Mouse (Mus musculus): ENCODE results near the gene Srgn. TPM values are rescaled to one million over a fixed set of nuclear protein-coding genes. Genes with fewer than 3 reads are reported as not detected.
"Not testable (repeated sequence)": the region's sequence is repeated elsewhere in the genome, so short reads cannot be mapped to it uniquely, and the experiment has no call there.

The Srgn gene
- polyA plus RNA-seq, 1 experiment from 2014 or later: 4.3 TPM

- 66% methylated on average over 11 of the region's 11 CpGs for WGBS
- H3K9me3 ChIP-seq (ENCODE audit: control insufficient read depth, low read length); H3K4me1 ChIP-seq (ENCODE audit: control insufficient read depth, insufficient read depth, low read length); H3K27me3 ChIP-seq (ENCODE audit: control insufficient read depth, insufficient read depth, low read length); H3K27ac ChIP-seq (replicated peaks; ENCODE audit: low read depth, low read length); H3K9ac ChIP-seq (ENCODE audit: low read length); ATAC-seq (ENCODE audit: insufficient number of reproducible peaks, low FRiP score, low TSS enrichment, low read depth); DNase-seq (ENCODE audit: low spot score); H3K36me3 ChIP-seq (ENCODE audit: control insufficient read depth, insufficient read depth, low read length); H3K4me2 ChIP-seq (ENCODE audit: low read depth, severe bottlenecking); H3K4me3 ChIP-seq (ENCODE audit: low read depth, low read length): not testable (repeated sequence)
These were observed 75.2 kb downstream of the Srgn start for GRCm38 (mm10) chr10:62452001-62452400.

- 37% methylated on average over 18 of the region's 18 CpGs for WGBS
- H3K9ac ChIP-seq (ENCODE audit: low read length): peak overlapping the region; percentile 94
These were observed 77.0 kb downstream of the Srgn start for GRCm38 (mm10) chr10:62450280-62450640.

GRCm38 (mm10) chr10:62449364-62450279 lies 77.6 kb downstream of the Srgn start, which contains the start of the genes 4930507D05Rik and Supv3l1:
TSS of gene 4930507D05Rik (plus strand) at chr10:62449489.
TSS of gene Supv3l1 (minus strand) at chr10:62449738.
- Histone ChIP-seq H3K4me1 (ENCODE audit: control insufficient read depth, insufficient read depth, low read length) (peaks cover 5% of the 10 kb centered on the region), H3K27me3 (ENCODE audit: control insufficient read depth, insufficient read depth, low read length) (no peaks in the 10 kb centered on the region), H3K36me3 (ENCODE audit: control insufficient read depth, insufficient read depth, low read length) (peaks cover 6% of the 10 kb centered on the region), H3K9ac (ENCODE audit: low read length) (peak within 1 kb of the TSS; percentile 94), H3K4me3 (ENCODE audit: low read depth, low read length) (peak within 1 kb of the TSS; percentile 99), H3K9me3 (ENCODE audit: control insufficient read depth, low read length) (no peaks in the 10 kb centered on the region), H3K4me2 (ENCODE audit: low read depth, severe bottlenecking) (peak within 1 kb of the TSS; percentile 69), H3K27ac (replicated peaks; ENCODE audit: low read depth, low read length) (0 out of 2 replicates have a peak within 1 kb of the TSS, but pooled peaks have one; percentile 52)
- under 1% methylated on average over 73 of the region's 73 CpGs for WGBS
- ATAC-seq (ENCODE audit: insufficient number of reproducible peaks, low FRiP score, low TSS enrichment, low read depth) (peak; percentile 83), DNase-seq (ENCODE audit: low spot score) (peak; percentile 94)

More at GRCm38 (mm10) chr10:62450280-62450640, 77.0 kb downstream of the Srgn start:
- H3K4me3 ChIP-seq (ENCODE audit: low read depth, low read length): peak overlapping the region; percentile 99
- no peak overlapping the region for H3K27ac ChIP-seq (replicated peaks; ENCODE audit: low read depth, low read length)
- no peak for DNase-seq (ENCODE audit: low spot score)
- ATAC-seq (ENCODE audit: insufficient number of reproducible peaks, low FRiP score, low TSS enrichment, low read depth): no peak; the same call in 1 of the 2 replicates
- peaks cover 5% of the 10 kb centered on the region for H3K4me1 ChIP-seq (ENCODE audit: control insufficient read depth, insufficient read depth, low read length)
- H3K4me2 ChIP-seq (ENCODE audit: low read depth, severe bottlenecking): peak overlapping the region; percentile 69
- H3K27me3 ChIP-seq (ENCODE audit: control insufficient read depth, insufficient read depth, low read length): no peaks in the 10 kb centered on the region
- H3K36me3 ChIP-seq (ENCODE audit: control insufficient read depth, insufficient read depth, low read length): peaks cover 8% of the 10 kb centered on the region
- H3K9me3 ChIP-seq (ENCODE audit: control insufficient read depth, low read length): no peaks in the 10 kb centered on the region

Other genes with a start within 250 kb of the Srgn start
- 22.4 and 24.7 TPM in 2 replicates for gene Hk1, start 147.5 kb downstream of the Srgn start, polyA plus RNA-seq (2014; fragmentation: Nextera tagmentation; extraction: Ambion mirVana)
- 0.67 and 0.68 TPM in 2 replicates for gene Hkdc1, start 105.0 kb downstream of the Srgn start, polyA plus RNA-seq (2014; fragmentation: Nextera tagmentation; extraction: Ambion mirVana)
- 0.99 and 1.5 TPM in 2 replicates for gene 4930507D05Rik, start 78.0 kb downstream of the Srgn start, polyA plus RNA-seq (2014; fragmentation: Nextera tagmentation; extraction: Ambion mirVana)
- 30.2 and 34.5 TPM in 2 replicates for gene Supv3l1, start 77.7 kb downstream of the Srgn start, polyA plus RNA-seq (2014; fragmentation: Nextera tagmentation; extraction: Ambion mirVana)
- gene Vps26a, start 40.6 kb downstream of the Srgn start, polyA plus RNA-seq (2014; fragmentation: Nextera tagmentation; extraction: Ambion mirVana): 81.3 and 82.3 TPM in 2 replicates
- 43.1 and 46.4 TPM in 2 replicates for gene Kif1bp, start 51.0 kb upstream of the Srgn start, polyA plus RNA-seq (2014; fragmentation: Nextera tagmentation; extraction: Ambion mirVana)
- gene Ddx21, start 74.8 kb upstream of the Srgn start, polyA plus RNA-seq (2014; fragmentation: Nextera tagmentation; extraction: Ambion mirVana): 36.1 and 40.2 TPM in 2 replicates
- gene Ddx50, start 123.8 kb upstream of the Srgn start, polyA plus RNA-seq (2014; fragmentation: Nextera tagmentation; extraction: Ambion mirVana): 163 and 173 TPM in 2 replicates
- gene Stox1, start 198.7 kb upstream of the Srgn start, polyA plus RNA-seq (2014; fragmentation: Nextera tagmentation; extraction: Ambion mirVana): 0.64 and 1.4 TPM in 2 replicates